Mouse (Mus musculus): ENCODE measurements around the gene Klhdc7b. TPM values are rescaled to one million over a fixed set of nuclear protein-coding genes. Genes with fewer than 3 reads are reported as not detected.
"Not testable (repeated sequence)": the region's sequence is repeated elsewhere in the genome, so short reads cannot be mapped to it uniquely, and the experiment has no call there.

Klhdc7b gene
- polyA plus RNA-seq, 1 experiment from 2014 or later = not detected

DNA sequence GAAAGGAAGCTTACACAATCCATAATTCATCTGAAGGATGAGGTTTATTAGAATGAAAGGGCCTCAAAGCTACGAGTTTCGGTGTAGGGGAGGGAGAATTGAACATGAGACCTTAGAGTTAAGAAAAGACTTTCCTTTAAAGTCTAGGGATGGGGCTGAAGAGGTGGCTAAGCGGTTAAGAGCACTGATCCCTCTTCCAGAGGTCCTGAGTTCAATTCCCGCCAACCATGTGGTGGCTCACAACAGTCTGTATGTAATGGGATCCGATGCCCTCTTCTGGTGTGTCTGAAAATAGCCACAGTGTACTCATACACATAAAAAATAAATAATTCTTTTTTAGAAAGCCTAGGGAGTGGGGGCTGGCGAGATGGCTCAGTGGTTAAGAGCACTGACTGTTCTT, 45.6 kb downstream of the Klhdc7b start:
- peak overlapping the region; percentile 79 for H3K4me2 ChIP-seq (replicated peaks)
- H3K27ac ChIP-seq (replicated peaks) = peak overlapping the region; percentile 97
- 48% methylated on average over 6 of the region's 6 CpGs for WGBS
- peak overlapping the region; percentile 81 for H3K4me3 ChIP-seq
- no peaks in the 10 kb centered on the region for H3K9me3 ChIP-seq
- no peak for ATAC-seq (replicated peaks)
- no peaks in the 10 kb centered on the region for H3K27me3 ChIP-seq
- peak overlapping the region; percentile 79 for H3K9ac ChIP-seq (replicated peaks)
- H3K36me3 ChIP-seq = peaks cover 17% of the 10 kb centered on the region; the same call in 1 of the 2 replicates
- H3K4me1 ChIP-seq = peaks cover 22% of the 10 kb centered on the region

DNA sequence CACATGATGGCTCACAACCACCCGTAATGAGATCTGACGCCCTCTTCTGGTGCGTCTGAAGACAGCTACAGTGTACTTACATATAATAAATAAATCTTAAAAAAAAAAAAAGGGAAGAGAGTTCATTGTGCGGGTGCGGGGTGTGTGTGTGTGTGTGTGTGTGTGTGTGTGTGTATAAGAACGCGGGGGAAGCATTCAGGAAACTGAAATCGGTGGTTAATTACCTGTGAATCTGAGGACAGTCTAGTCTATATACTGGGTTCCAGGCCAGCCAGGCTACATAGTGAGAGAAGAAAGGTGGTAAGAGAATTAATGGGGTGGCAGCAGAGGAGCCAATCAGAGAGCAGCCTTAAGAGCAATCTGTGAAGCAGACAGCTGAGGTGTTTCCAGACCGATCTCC, 46.1 kb downstream of the Klhdc7b start:
- H3K9me3 ChIP-seq; H3K27ac ChIP-seq (replicated peaks); ATAC-seq (replicated peaks); H3K4me3 ChIP-seq; H3K9ac ChIP-seq (replicated peaks); H3K27me3 ChIP-seq: not testable (repeated sequence)
- Histone ChIP-seq H3K4me1 (peaks cover 22% of the 10 kb centered on the region), H3K4me2 (replicated peaks) (peak overlapping the region; percentile 79), H3K36me3 (peaks cover 16% of the 10 kb centered on the region; the same call in 1 of the 2 replicates)
- WGBS = 87% methylated on average over 9 of the region's 9 CpGs

DNA sequence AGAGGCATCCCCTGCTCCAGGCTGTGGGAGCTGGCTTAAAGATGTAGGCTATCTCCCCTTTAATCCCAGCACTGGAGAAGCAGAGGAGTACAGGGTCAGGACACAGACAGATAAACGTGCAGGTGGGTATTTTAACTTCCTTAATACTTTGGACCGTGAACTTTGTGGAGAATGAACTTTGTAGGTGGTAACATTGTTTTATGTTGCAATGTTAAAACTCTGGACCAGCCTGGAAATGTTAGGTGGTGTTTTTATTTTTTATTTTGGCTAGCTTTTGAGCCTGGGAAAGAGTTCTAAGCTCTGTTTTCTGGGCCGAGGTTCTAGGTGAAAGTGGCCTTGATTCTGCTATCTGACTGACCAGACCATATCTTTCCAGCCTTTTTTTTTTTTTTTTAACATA, 46.6 kb downstream of the Klhdc7b start:
- H3K9ac ChIP-seq (replicated peaks) = no peak overlapping the region
- H3K9me3 ChIP-seq = no peaks in the 10 kb centered on the region
- no peak overlapping the region for H3K4me3 ChIP-seq
- no peak overlapping the region for H3K4me2 ChIP-seq (replicated peaks)
- no peak overlapping the region for H3K27ac ChIP-seq (replicated peaks)
- peaks cover 11% of the 10 kb centered on the region; the same call in 1 of the 2 replicates for H3K36me3 ChIP-seq
- ATAC-seq (replicated peaks) = no peak
- no peaks in the 10 kb centered on the region for H3K27me3 ChIP-seq
- H3K4me1 ChIP-seq = peaks cover 22% of the 10 kb centered on the region
- 91% methylated on average over 3 of the region's 3 CpGs for WGBS

GRCm38 (mm10) chr15:89431806-89432205, 47.1 kb downstream of the Klhdc7b start:
- Histone ChIP-seq H3K27ac (replicated peaks) (no peak overlapping the region), H3K4me2 (replicated peaks) (no peak overlapping the region), H3K27me3 (no peaks in the 10 kb centered on the region), H3K4me1 (peaks cover 22% of the 10 kb centered on the region), H3K9ac (replicated peaks) (no peak overlapping the region), H3K36me3 (peaks cover 6% of the 10 kb centered on the region; the same call in 1 of the 2 replicates), H3K9me3 (no peaks in the 10 kb centered on the region), H3K4me3 (no peak overlapping the region)
- ATAC-seq (replicated peaks) = no peak
- WGBS = 95% methylated on average over 6 of the region's 6 CpGs

GRCm38 (mm10) chr15:89432946-89433345, 48.2 kb downstream of the Klhdc7b start:
- no peak for ATAC-seq (replicated peaks)
- no peaks in the 10 kb centered on the region for H3K27me3 ChIP-seq
- no peak overlapping the region for H3K27ac ChIP-seq (replicated peaks)
- H3K4me1 ChIP-seq = peaks cover 20% of the 10 kb centered on the region
- H3K9me3 ChIP-seq = no peaks in the 10 kb centered on the region
- H3K9ac ChIP-seq (replicated peaks) = no peak overlapping the region
- no peak overlapping the region for H3K4me2 ChIP-seq (replicated peaks)
- no peak overlapping the region for H3K4me3 ChIP-seq
- 78% methylated on average over 4 of the region's 4 CpGs for WGBS
- H3K36me3 ChIP-seq = no peaks in the 10 kb centered on the region

DNA sequence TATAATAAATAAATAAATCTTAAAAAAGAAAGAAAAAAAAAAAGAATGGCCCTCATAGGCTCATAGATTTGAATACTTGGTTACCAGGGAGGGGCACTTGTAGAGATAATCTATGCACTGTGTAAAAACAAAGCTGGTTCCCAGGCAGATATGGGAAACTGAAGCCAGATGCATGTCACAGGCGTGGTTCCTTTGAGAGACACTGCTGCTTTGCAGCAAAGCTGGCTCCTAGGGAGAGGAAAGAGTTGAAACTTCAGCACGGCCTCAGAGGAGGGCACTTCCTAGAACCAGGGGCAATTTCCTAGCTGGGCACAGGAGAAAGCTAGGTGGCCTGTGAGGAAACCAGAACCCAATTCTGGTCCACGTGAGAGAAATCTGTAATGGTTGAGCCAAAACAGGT, 49.4 kb downstream of the Klhdc7b start:
- 74% methylated on average over 3 of the region's 3 CpGs for WGBS
- ATAC-seq (replicated peaks) = no peak

DNA sequence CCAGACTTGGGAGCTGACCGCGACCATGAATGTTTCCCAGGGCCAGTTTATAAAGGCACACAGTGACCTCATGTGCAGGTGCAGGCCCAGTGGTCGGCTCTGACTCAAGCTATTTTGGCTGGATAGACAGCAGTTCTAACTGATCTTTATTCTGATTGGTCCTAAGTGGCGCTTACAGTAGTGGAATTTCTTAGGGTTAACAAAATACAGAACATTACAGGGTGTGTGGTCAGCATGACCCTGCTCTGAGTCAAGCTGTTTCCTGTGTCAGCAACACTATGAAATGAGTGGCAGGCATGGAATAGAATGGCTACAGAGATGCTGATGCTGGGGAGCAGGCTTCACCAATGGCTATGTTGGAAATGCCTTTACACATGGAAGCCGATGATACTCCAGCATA, 51.2 kb downstream of the Klhdc7b start:
- Histone ChIP-seq H3K4me1 (peaks cover 4% of the 10 kb centered on the region; the same call in 1 of the 2 replicates), H3K36me3 (no peaks in the 10 kb centered on the region), H3K9ac (replicated peaks) (no peak overlapping the region), H3K4me3 (no peak overlapping the region), H3K27ac (replicated peaks) (no peak overlapping the region), H3K4me2 (replicated peaks) (no peak overlapping the region), H3K27me3 (no peaks in the 10 kb centered on the region), H3K9me3 (no peaks in the 10 kb centered on the region)
- WGBS = 83% methylated on average over 5 of the region's 5 CpGs
- no peak for ATAC-seq (replicated peaks)

More for the DNA sequence above, 49.4 kb downstream of the Klhdc7b start:
- no peaks in the 10 kb centered on the region for H3K36me3 ChIP-seq
- no peak overlapping the region for H3K4me2 ChIP-seq (replicated peaks)
- no peak overlapping the region for H3K9ac ChIP-seq (replicated peaks)
- H3K27me3 ChIP-seq = no peaks in the 10 kb centered on the region
- H3K27ac ChIP-seq (replicated peaks) = no peak overlapping the region
- no peak overlapping the region for H3K4me3 ChIP-seq
- no peaks in the 10 kb centered on the region for H3K9me3 ChIP-seq
- peaks cover 10% of the 10 kb centered on the region for H3K4me1 ChIP-seq

Other genes starting within 250 kb of the Klhdc7b start
- gene Mapk12, start 244.2 kb upstream of the Klhdc7b start, polyA plus RNA-seq (2015; fragmentation: Nextera tagmentation; extraction: Ambion mirVana) = 5.5 and 5.8 TPM in 2 replicates
- gene Mapk11, start 235.3 kb upstream of the Klhdc7b start, polyA plus RNA-seq (2015; fragmentation: Nextera tagmentation; extraction: Ambion mirVana) = 42.8 and 42.9 TPM in 2 replicates
- 113 and 118 TPM in 2 replicates for gene Plxnb2, start 204.1 kb upstream of the Klhdc7b start, polyA plus RNA-seq (2015; fragmentation: Nextera tagmentation; extraction: Ambion mirVana)
- gene Dennd6b, start 188.4 kb upstream of the Klhdc7b start, polyA plus RNA-seq (2015; fragmentation: Nextera tagmentation; extraction: Ambion mirVana) = 58.5 and 62.2 TPM in 2 replicates
- 79.8 and 83.6 TPM in 2 replicates for gene Ppp6r2, start 173.4 kb upstream of the Klhdc7b start, polyA plus RNA-seq (2015; fragmentation: Nextera tagmentation; extraction: Ambion mirVana)
- 79.0 and 83.4 TPM in 2 replicates for gene Sbf1, start 69.6 kb upstream of the Klhdc7b start, polyA plus RNA-seq (2015; fragmentation: Nextera tagmentation; extraction: Ambion mirVana)
- not detected in 2 replicates for gene Adm2, start 62.2 kb upstream of the Klhdc7b start, polyA plus RNA-seq (2015; fragmentation: Nextera tagmentation; extraction: Ambion mirVana)
- gene Miox, start 50.5 kb upstream of the Klhdc7b start, polyA plus RNA-seq (2015; fragmentation: Nextera tagmentation; extraction: Ambion mirVana) = not detected in 2 replicates
- 31.6 and 33.0 TPM in 2 replicates for gene Lmf2, start 29.3 kb upstream of the Klhdc7b start, polyA plus RNA-seq (2015; fragmentation: Nextera tagmentation; extraction: Ambion mirVana)
- 127 and 149 TPM in 2 replicates for gene Ncaph2, start 29.2 kb upstream of the Klhdc7b start, polyA plus RNA-seq (2015; fragmentation: Nextera tagmentation; extraction: Ambion mirVana)
- 9.0 and 10.2 TPM in 2 replicates for gene Sco2, start 11.1 kb upstream of the Klhdc7b start, polyA plus RNA-seq (2015; fragmentation: Nextera tagmentation; extraction: Ambion mirVana)
- 1.8 and 2.4 TPM in 2 replicates for gene Tymp, start 7.9 kb upstream of the Klhdc7b start, polyA plus RNA-seq (2015; fragmentation: Nextera tagmentation; extraction: Ambion mirVana)
- gene Odf3b, start 5.6 kb upstream of the Klhdc7b start, polyA plus RNA-seq (2015; fragmentation: Nextera tagmentation; extraction: Ambion mirVana) = 1.8 and 4.0 TPM in 2 replicates
- gene Syce3, start 25.6 kb downstream of the Klhdc7b start, polyA plus RNA-seq (2015; fragmentation: Nextera tagmentation; extraction: Ambion mirVana) = not detected in 2 replicates
- 0.52 and 0.95 TPM in 2 replicates for gene Cpt1b, start 40.9 kb downstream of the Klhdc7b start, polyA plus RNA-seq (2015; fragmentation: Nextera tagmentation; extraction: Ambion mirVana)
- gene C730034F03Rik, start 44.7 kb downstream of the Klhdc7b start, polyA plus RNA-seq (2015; fragmentation: Nextera tagmentation; extraction: Ambion mirVana) = 5.5 and 6.4 TPM in 2 replicates
- 0.29 TPM in 1 of 2 replicates, not detected in the other for gene Gm44502, start 44.8 kb downstream of the Klhdc7b start, polyA plus RNA-seq (2015; fragmentation: Nextera tagmentation; extraction: Ambion mirVana)
- gene Chkb, start 45.0 kb downstream of the Klhdc7b start, polyA plus RNA-seq (2015; fragmentation: Nextera tagmentation; extraction: Ambion mirVana) = 70.5 and 75.8 TPM in 2 replicates
- 65.0 and 68.2 TPM in 2 replicates for gene Mapk8ip2, start 69.0 kb downstream of the Klhdc7b start, polyA plus RNA-seq (2015; fragmentation: Nextera tagmentation; extraction: Ambion mirVana)
- 23.6 and 23.8 TPM in 2 replicates for gene Arsa, start 92.5 kb downstream of the Klhdc7b start, polyA plus RNA-seq (2015; fragmentation: Nextera tagmentation; extraction: Ambion mirVana)
- gene Shank3, start 114.7 kb downstream of the Klhdc7b start, polyA plus RNA-seq (2015; fragmentation: Nextera tagmentation; extraction: Ambion mirVana) = 10.7 and 13.0 TPM in 2 replicates
- gene Acr, start 183.4 kb downstream of the Klhdc7b start, polyA plus RNA-seq (2015; fragmentation: Nextera tagmentation; extraction: Ambion mirVana) = 1.6 and 1.7 TPM in 2 replicates
- gene Rabl2, start 207.0 kb downstream of the Klhdc7b start, polyA plus RNA-seq (2015; fragmentation: Nextera tagmentation; extraction: Ambion mirVana) = 55.7 and 55.9 TPM in 2 replicates

Measured in forebrain, embryonic 15.5 days (tissue).